In the genomic region with DNA sequence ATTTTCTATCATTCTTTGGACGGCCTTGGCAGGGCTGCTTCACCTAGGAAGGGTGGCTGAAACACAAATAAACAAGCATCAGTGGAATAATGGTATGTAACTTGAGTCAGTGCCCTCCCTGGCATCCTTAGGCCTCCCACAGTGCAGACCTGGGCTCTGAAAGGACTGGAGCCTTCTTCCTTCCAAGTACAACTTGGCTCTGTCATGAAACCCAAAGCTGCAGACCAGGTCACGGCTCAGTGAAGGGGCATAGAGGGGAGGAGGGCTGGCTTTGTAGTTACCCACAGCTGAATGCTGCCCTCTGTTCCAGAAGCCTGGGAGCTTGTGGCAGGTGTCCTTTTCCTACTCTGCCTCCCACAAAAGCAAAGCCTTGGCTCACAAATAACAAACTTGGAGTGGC, we compare ENCODE assay signal across 18 mouse cellular contexts. TPM values are rescaled to one million over a fixed set of nuclear protein-coding genes. Genes with fewer than 3 reads are reported as not detected.
DNase-seq lines count a peak whose midpoint lies in the region; ATAC-seq and TF ChIP-seq lines count a peak whose summit lies in the region.
"Had no signal": no experiment of that assay in that cellular context is flagged by ENCODE, and none has a peak within 500 bp of the region (broad histone marks: within the 10 kb centered on the region; RNA-seq: fewer than 3 reads in every experiment).

No protein-coding gene starts in this region.

- peak; percentile 13 for TF ChIP-seq CTCF in Patski (IDR thresholded peaks at IDR 0.05)

- no peaks in the 10 kb centered on the region for H3K9me3 ChIP-seq in forebrain, embryonic 10.5 days
- no peaks in the 10 kb centered on the region for H3K9me3 ChIP-seq in forebrain, embryonic 15.5 days
- H3K9me3 ChIP-seq in kidney, embryonic 14.5 days (ENCODE audit: control insufficient read depth, low read length), result no peaks in the 10 kb centered on the region
- H3K9me3 ChIP-seq: lung, embryonic 15.5 days had no signal

- no peaks in the 10 kb centered on the region for H3K36me3 ChIP-seq in forebrain, embryonic 10.5 days (replicated peaks)
- no peaks in the 10 kb centered on the region for H3K36me3 ChIP-seq in forebrain, embryonic 15.5 days
- no peaks in the 10 kb centered on the region for H3K36me3 ChIP-seq in kidney, embryonic 14.5 days (ENCODE audit: control insufficient read depth, insufficient read depth, low read length)
- H3K36me3 ChIP-seq: lung, embryonic 15.5 days had no signal

- CTCF ChIA-PET in Patski (lab: Charles Lee), result interaction anchor here (1.1 to 1.2 kb wide), 3 partner anchors 40 to 45 kb away, joined by 3 read pairs; no protein-coding TSS in a partner anchor

- H3K27me3 ChIP-seq in forebrain, embryonic 10.5 days (ENCODE audit: poor library complexity, severe bottlenecking), result peaks cover 11% of the 10 kb centered on the region
- no peaks in the 10 kb centered on the region for H3K27me3 ChIP-seq in forebrain, embryonic 15.5 days
- H3K27me3 ChIP-seq in Patski, result no peaks in the 10 kb centered on the region
- H3K27me3 ChIP-seq in kidney, embryonic 14.5 days (ENCODE audit: control insufficient read depth, insufficient read depth, low read length), result no peaks in the 10 kb centered on the region
- H3K27me3 ChIP-seq: lung, embryonic 15.5 days had no signal

- H3K4me2 ChIP-seq in forebrain, embryonic 15.5 days (replicated peaks), result no peak overlapping the region
- no peak overlapping the region for H3K4me2 ChIP-seq in kidney, embryonic 14.5 days (replicated peaks; ENCODE audit: low read depth, low read length)
- H3K4me2 ChIP-seq: heart, embryonic 11.5 days; lung, embryonic 15.5 days had no signal

- DNase-seq in forebrain, embryonic 10.5 days (ENCODE audit: extremely low spot score, low spot score), result no peak
- DNase-seq in left cerebral cortex, postnatal 4 days, result peak; percentile 31
- DNase-seq in left cerebral cortex, adult 11 months (ENCODE audit: low spot score), result no peak
- DNase-seq in Patski (ENCODE audit: low read depth, low spot score), result peak; percentile 80
- DNase-seq in T-cell, adult 2 months (ENCODE audit: low spot score), result no peak
- no peak for DNase-seq in liver
- DNase-seq: gastrocnemius, postnatal 25 days had no signal

- in situ Hi-C loops in Patski (cut with MboI; ENCODE audit: low pct_unique_long_range_greater_than_20kb), result no loop called here

- intact Hi-C loops in left cerebral cortex, postnatal 4 days (cut with DNase I), result no loop called here

- ATAC-seq in forebrain, embryonic 15.5 days (replicated peaks), result no peak
- peak; percentile 66 for ATAC-seq in Patski
- ATAC-seq in kidney, embryonic 14.5 days (ENCODE audit: low FRiP score, low TSS enrichment), result peak; percentile 76
- ATAC-seq: intestine, embryonic 16.5 days had no signal

- H3K27ac ChIP-seq in forebrain, embryonic 10.5 days, result 0 out of 2 replicates have a peak overlapping the region, but pooled peaks have one; percentile 1
- no peak overlapping the region for H3K27ac ChIP-seq in forebrain, embryonic 15.5 days (replicated peaks)
- H3K27ac ChIP-seq in kidney, embryonic 14.5 days (ENCODE audit: low read depth, low read length), result peak overlapping the region; percentile 55
- H3K27ac ChIP-seq: lung, embryonic 15.5 days had no signal

- H3K4me3 ChIP-seq in forebrain, embryonic 10.5 days, result no peak overlapping the region
- H3K4me3 ChIP-seq in forebrain, embryonic 15.5 days, result no peak overlapping the region
- H3K4me3 ChIP-seq in kidney, embryonic 14.5 days (ENCODE audit: low read length), result no peak overlapping the region
- H3K4me3 ChIP-seq: lung, embryonic 15.5 days had no signal

- POLR2A ChIA-PET in Patski (lab: Charles Lee), result interaction anchor here (0.6 kb wide), 1 partner anchor 61 kb away, joined by 4 read pairs; no protein-coding TSS in a partner anchor

- H3K9ac ChIP-seq in forebrain, embryonic 15.5 days (replicated peaks), result no peak overlapping the region
- H3K9ac ChIP-seq in kidney, embryonic 14.5 days (ENCODE audit: low read depth, low read length), result no peak overlapping the region
- H3K9ac ChIP-seq: lung, embryonic 15.5 days had no signal

- 40% methylated on average over 2 of the region's 2 CpGs for WGBS in forebrain, embryonic 10.5 days
- 28% methylated on average over 2 of the region's 2 CpGs for WGBS in forebrain, embryonic 15.5 days
- 7% methylated on average over 2 of the region's 2 CpGs for WGBS in kidney, embryonic 14.5 days

- peaks cover 43% of the 10 kb centered on the region for H3K4me1 ChIP-seq in forebrain, embryonic 10.5 days
- H3K4me1 ChIP-seq in forebrain, embryonic 15.5 days, result peaks cover 24% of the 10 kb centered on the region
- H3K4me1 ChIP-seq in kidney, embryonic 14.5 days (ENCODE audit: control insufficient read depth, insufficient read depth, low read length), result peaks cover 23% of the 10 kb centered on the region

RNA-seq across cellular contexts. Expression of gene Cpd, which starts 2.8 kb away (rescaled TPM):
- 8.2 and 9.0 TPM in 2 replicates for polyA plus RNA-seq in forebrain, embryonic 10.5 days (2016; fragmentation: Nextera tagmentation; extraction: Ambion mirVana)
- polyA plus RNA-seq in forebrain, embryonic 15.5 days (2015; fragmentation: Nextera tagmentation; extraction: Ambion mirVana), result 5.4 and 7.0 TPM in 2 replicates
- 10 to 100 TPM; 56.8 to 56.9 TPM for total RNA-seq in left cerebral cortex, postnatal 4 days (2021)
- polyA plus RNA-seq in Patski (2021), result 125 TPM
- polyA plus RNA-seq in kidney, embryonic 14.5 days (2014; fragmentation: Nextera tagmentation; extraction: Ambion mirVana), result 22.1 and 35.0 TPM in 2 replicates

RNA-seq across cellular contexts. Expression of gene Tmigd1, which starts 52.4 kb away (rescaled TPM):
- polyA plus RNA-seq in forebrain, embryonic 10.5 days (2016; fragmentation: Nextera tagmentation; extraction: Ambion mirVana), result not detected in 2 replicates
- not detected in 2 replicates for polyA plus RNA-seq in forebrain, embryonic 15.5 days (2015; fragmentation: Nextera tagmentation; extraction: Ambion mirVana)
- total RNA-seq in left cerebral cortex, postnatal 4 days (2021), result not detected
- polyA plus RNA-seq in Patski (2021), result 4.4 TPM
- 0.74 and 0.89 TPM in 2 replicates for polyA plus RNA-seq in kidney, embryonic 14.5 days (2014; fragmentation: Nextera tagmentation; extraction: Ambion mirVana)
- total RNA-seq: common myeloid progenitor, adult 5-6 weeks; gastrocnemius, postnatal 25 days; hematopoietic stem cell, adult 5-6 weeks; liver, adult 2 months; neutrophil, adult 5-6 weeks had no signal
- polyA plus RNA-seq: C2C12; G1E; heart, embryonic 11.5 days; liver, adult 2 months had no signal

Comparison
In these comparisons a context has a peak if more than half of its experiments do, and no peak if none do; other contexts are left out.
1. DNase-seq: peak in left cerebral cortex, postnatal 4 days (single experiment) and Patski (single experiment); none in forebrain, embryonic 10.5 days (single experiment), left cerebral cortex, adult 11 months (single experiment), T-cell, adult 2 months (single experiment) and liver (single experiment).